Mouse (Mus musculus): Measurements from ENCODE around the gene Cntfr. TPM values are rescaled to one million over a fixed set of nuclear protein-coding genes. Genes with fewer than 3 reads are reported as not detected.
"Not testable (repeated sequence)": the region's sequence is repeated elsewhere in the genome, so short reads cannot be mapped to it uniquely, and the experiment has no call there.

Gene Cntfr
- not detected in 2 replicates for polyA plus RNA-seq (2012)

GRCm38 (mm10) chr4:41696930-41697841 is at the start of gene Cntfr:
Gene Cntfr, minus strand, starts transcription at chr4:41697089.
- peaks cover 42% of the 10 kb centered on the region for H3K27me3 ChIP-seq (ENCODE audit: control insufficient read depth)
- H3K4me1 ChIP-seq (ENCODE audit: control insufficient read depth); H3K4me3 ChIP-seq (replicated peaks); H3K36me3 ChIP-seq (ENCODE audit: control insufficient read depth); H3K9me3 ChIP-seq (ENCODE audit: control insufficient read depth, low read length): not testable (repeated sequence)

GRCm38 (mm10) chr4:41745021-41745420 is 48.1 kb upstream of the Cntfr start:
- Histone ChIP-seq H3K27me3 (ENCODE audit: control insufficient read depth) (no peaks in the 10 kb centered on the region), H3K4me3 (replicated peaks) (no peak overlapping the region), H3K9me3 (ENCODE audit: control insufficient read depth, low read length) (peaks cover 8% of the 10 kb centered on the region), H3K36me3 (ENCODE audit: control insufficient read depth) (no peaks in the 10 kb centered on the region), H3K4me1 (ENCODE audit: control insufficient read depth) (peaks cover 15% of the 10 kb centered on the region)
- TF ChIP-seq GATA1 (IDR thresholded peaks at IDR 0.05; ENCODE audit: low read length) (no peak), TAL1 (IDR thresholded peaks at IDR 0.05; ENCODE audit: low read length) (no peak)

GRCm38 (mm10) chr4:41744131-41744530 is 47.2 kb upstream of the Cntfr start:
- TF ChIP-seq TAL1 (IDR thresholded peaks at IDR 0.05; ENCODE audit: low read length) (no peak), GATA1 (IDR thresholded peaks at IDR 0.05; ENCODE audit: low read length) (no peak)
- Histone ChIP-seq H3K9me3 (ENCODE audit: control insufficient read depth, low read length) (peaks cover 8% of the 10 kb centered on the region), H3K4me1 (ENCODE audit: control insufficient read depth) (peaks cover 22% of the 10 kb centered on the region), H3K4me3 (replicated peaks) (no peak overlapping the region), H3K36me3 (ENCODE audit: control insufficient read depth) (peaks cover 5% of the 10 kb centered on the region), H3K27me3 (ENCODE audit: control insufficient read depth) (no peaks in the 10 kb centered on the region)

GRCm38 (mm10) chr4:41741158-41741560 is 44.3 kb upstream of the Cntfr start:
- Histone ChIP-seq H3K4me1 (ENCODE audit: control insufficient read depth) (peaks cover 27% of the 10 kb centered on the region), H3K36me3 (ENCODE audit: control insufficient read depth) (peaks cover 12% of the 10 kb centered on the region), H3K27me3 (ENCODE audit: control insufficient read depth) (no peaks in the 10 kb centered on the region), H3K4me3 (replicated peaks) (peak overlapping the region; percentile 80), H3K9me3 (ENCODE audit: control insufficient read depth, low read length) (peaks cover under 1% of the 10 kb centered on the region; the same call in 1 of the 2 replicates)
- no peak for TF ChIP-seq GATA1 (IDR thresholded peaks at IDR 0.05; ENCODE audit: low read length)
- no peak for TF ChIP-seq TAL1 (IDR thresholded peaks at IDR 0.05; ENCODE audit: low read length)

GRCm38 (mm10) chr4:41740380-41741157 is 43.7 kb upstream of the Cntfr start:
- TF ChIP-seq TAL1 (IDR thresholded peaks at IDR 0.05; ENCODE audit: low read length), result no peak
- no peak for TF ChIP-seq GATA1 (IDR thresholded peaks at IDR 0.05; ENCODE audit: low read length)
- H3K9me3 ChIP-seq (ENCODE audit: control insufficient read depth, low read length), result no peaks in the 10 kb centered on the region
- peaks cover 1% of the 10 kb centered on the region; the same call in 1 of the 2 replicates for H3K27me3 ChIP-seq (ENCODE audit: control insufficient read depth)
- peaks cover 12% of the 10 kb centered on the region for H3K36me3 ChIP-seq (ENCODE audit: control insufficient read depth)
- H3K4me1 ChIP-seq (ENCODE audit: control insufficient read depth), result peaks cover 27% of the 10 kb centered on the region
- H3K4me3 ChIP-seq (replicated peaks), result peak overlapping the region; percentile 80

- Histone ChIP-seq H3K4me1 (ENCODE audit: control insufficient read depth) (peaks cover 27% of the 10 kb centered on the region), H3K4me3 (replicated peaks) (no peak overlapping the region), H3K36me3 (ENCODE audit: control insufficient read depth) (peaks cover 12% of the 10 kb centered on the region), H3K9me3 (ENCODE audit: control insufficient read depth, low read length) (no peaks in the 10 kb centered on the region), H3K27me3 (ENCODE audit: control insufficient read depth) (peaks cover 8% of the 10 kb centered on the region)
- TF ChIP-seq GATA1 (IDR thresholded peaks at IDR 0.05; ENCODE audit: low read length) (no peak), TAL1 (IDR thresholded peaks at IDR 0.05; ENCODE audit: low read length) (no peak)
These were observed 42.4 kb upstream of the Cntfr start for GRCm38 (mm10) chr4:41739260-41739659.

- Histone ChIP-seq H3K36me3 (ENCODE audit: control insufficient read depth) (peaks cover 12% of the 10 kb centered on the region), H3K9me3 (ENCODE audit: control insufficient read depth, low read length) (no peaks in the 10 kb centered on the region), H3K4me1 (ENCODE audit: control insufficient read depth) (peaks cover 27% of the 10 kb centered on the region), H3K4me3 (replicated peaks) (no peak overlapping the region), H3K27me3 (ENCODE audit: control insufficient read depth) (peaks cover 16% of the 10 kb centered on the region)
- TF ChIP-seq GATA1 (IDR thresholded peaks at IDR 0.05; ENCODE audit: low read length), result no peak
- no peak for TF ChIP-seq TAL1 (IDR thresholded peaks at IDR 0.05; ENCODE audit: low read length)
These were observed 41.3 kb upstream of the Cntfr start for GRCm38 (mm10) chr4:41738256-41738603.

- no peak for TF ChIP-seq GATA1 (IDR thresholded peaks at IDR 0.05; ENCODE audit: low read length)
- no peak for TF ChIP-seq TAL1 (IDR thresholded peaks at IDR 0.05; ENCODE audit: low read length)
- peaks cover 12% of the 10 kb centered on the region for H3K36me3 ChIP-seq (ENCODE audit: control insufficient read depth)
- peaks cover 21% of the 10 kb centered on the region for H3K27me3 ChIP-seq (ENCODE audit: control insufficient read depth)
These were observed 40.8 kb upstream of the Cntfr start for GRCm38 (mm10) chr4:41737602-41738255.

More at GRCm38 (mm10) chr4:41737602-41738255, 40.8 kb upstream of the Cntfr start:
- Histone ChIP-seq H3K4me1 (ENCODE audit: control insufficient read depth) (peaks cover 27% of the 10 kb centered on the region), H3K9me3 (ENCODE audit: control insufficient read depth, low read length) (no peaks in the 10 kb centered on the region), H3K4me3 (replicated peaks) (no peak overlapping the region)
